Mouse (Mus musculus) liver, postnatal 0 days (tissue): Measurements from ENCODE around the gene Ttll5.

Experiments used
- CTCF ChIP-seq: sonication (generic); IDR thresholded peaks from 2 replicates; pipeline ENCODE4 v1.5.1; 2016; ENCODE audit warnings: antibody characterized with exemption, low read depth
- EP300 ChIP-seq: IDR thresholded peaks from 2 replicates; pipeline ENCODE4 v1.6.1; 2016; ENCODE audit warnings: antibody characterized with exemption, low read depth, mild to moderate bottlenecking

DNA sequence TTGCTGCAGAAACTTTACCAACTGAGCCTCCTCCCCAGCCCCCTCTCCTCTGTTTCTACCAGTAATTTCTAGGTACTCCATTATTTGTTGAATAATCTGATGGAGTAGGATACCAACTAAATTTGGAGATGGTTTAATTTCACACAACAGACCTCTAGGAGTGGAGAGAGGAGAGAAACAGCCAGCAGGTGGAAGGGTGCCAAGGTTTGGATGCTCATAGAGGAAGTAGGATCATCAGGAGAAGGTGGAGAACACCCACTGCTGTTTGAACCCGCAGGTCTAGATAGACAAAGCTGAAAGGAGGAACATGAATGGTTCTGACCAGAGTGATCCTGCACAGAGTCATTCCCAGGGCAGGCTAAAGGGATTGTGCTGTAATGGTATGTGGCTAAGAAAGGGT is 28.9 kb upstream of the Ttll5 start:
- no peak for TF ChIP-seq CTCF
- no peak for TF ChIP-seq EP300
